Mouse (Mus musculus): Measurements from ENCODE around the gene Pask.

Gene Pask

GRCm38 (mm10) chr1:93277041-93277440 is 66.2 kb downstream of the Pask start:
- DNase-seq = no peak

GRCm38 (mm10) chr1:93275561-93275960 is 67.7 kb downstream of the Pask start:
- DNase-seq = no peak

- DNase-seq = peak in 1 of 2 experiments; percentile 13
Observed at GRCm38 (mm10) chr1:93272409-93272821, 70.9 kb downstream of the Pask start.

- no peak for DNase-seq
Observed at GRCm38 (mm10) chr1:93271751-93272150, 71.5 kb downstream of the Pask start.

GRCm38 (mm10) chr1:93270516-93271240 is 72.6 kb downstream of the Pask start:
- no peak for DNase-seq

GRCm38 (mm10) chr1:93268246-93268645 is 75.0 kb downstream of the Pask start:
- DNase-seq = no peak

- DNase-seq = no peak
Observed at GRCm38 (mm10) chr1:93267207-93267606, 76.1 kb downstream of the Pask start.

All from kidney, adult 8-10 months (tissue).